16 mouse cellular contexts compared by ENCODE assay signal in genomic region chr12:86538711-86539110, GRCm38 (mm10).
"Had no signal": no experiment of that assay in that cellular context is flagged by ENCODE, and none has a peak within 500 bp of the region (broad histone marks: within the 10 kb centered on the region; RNA-seq: fewer than 3 reads in every experiment).

No protein-coding gene starts in this region.

- H3K9me3 ChIP-seq: kidney, embryonic 15.5 days; limb, embryonic 10.5 days; liver, embryonic 13.5 days; midbrain, embryonic 15.5 days; neural tube, embryonic 12.5 days had no signal

- ATAC-seq: liver, postnatal 0 days; midbrain, embryonic 15.5 days had no signal

- H3K27ac ChIP-seq: kidney, embryonic 15.5 days; left cerebral cortex, adult 2 months; limb, embryonic 10.5 days; liver, embryonic 13.5 days; macrophage; midbrain, embryonic 15.5 days; neural tube, embryonic 12.5 days had no signal

- H3K4me1 ChIP-seq: kidney, embryonic 15.5 days; limb, embryonic 10.5 days; liver, embryonic 13.5 days; megakaryocyte, embryonic 14.5 days; midbrain, embryonic 15.5 days; neural tube, embryonic 12.5 days had no signal

- H3K9ac ChIP-seq: kidney, embryonic 15.5 days; liver, embryonic 13.5 days; liver, postnatal 0 days; midbrain, embryonic 15.5 days; neural tube, embryonic 12.5 days had no signal

- DNase-seq: kidney, adult 2 months; kidney, postnatal 14 days; liver, embryonic 13.5 days; liver, postnatal 0 days; right cerebral cortex, postnatal 4 days; spleen, adult 18-20 months; thymus, adult 2 months; thymus, postnatal 25 days had no signal

- H3K4me3 ChIP-seq: kidney, embryonic 15.5 days; left cerebral cortex, adult 2 months; limb, embryonic 10.5 days; liver, embryonic 13.5 days; megakaryocyte, embryonic 14.5 days; midbrain, embryonic 15.5 days; neural tube, embryonic 12.5 days had no signal

- H3K36me3 ChIP-seq: kidney, embryonic 15.5 days; limb, embryonic 10.5 days; liver, embryonic 13.5 days; midbrain, embryonic 15.5 days; neural tube, embryonic 12.5 days had no signal

- H3K27me3 ChIP-seq: kidney, embryonic 15.5 days; liver, embryonic 13.5 days; midbrain, embryonic 15.5 days; neural tube, embryonic 12.5 days had no signal

- H3K4me2 ChIP-seq: kidney, embryonic 15.5 days; liver, embryonic 13.5 days; midbrain, embryonic 11.5 days; midbrain, embryonic 15.5 days; neural tube, embryonic 12.5 days had no signal
